25 mouse cellular contexts compared by ENCODE assay signal in the genomic region with DNA sequence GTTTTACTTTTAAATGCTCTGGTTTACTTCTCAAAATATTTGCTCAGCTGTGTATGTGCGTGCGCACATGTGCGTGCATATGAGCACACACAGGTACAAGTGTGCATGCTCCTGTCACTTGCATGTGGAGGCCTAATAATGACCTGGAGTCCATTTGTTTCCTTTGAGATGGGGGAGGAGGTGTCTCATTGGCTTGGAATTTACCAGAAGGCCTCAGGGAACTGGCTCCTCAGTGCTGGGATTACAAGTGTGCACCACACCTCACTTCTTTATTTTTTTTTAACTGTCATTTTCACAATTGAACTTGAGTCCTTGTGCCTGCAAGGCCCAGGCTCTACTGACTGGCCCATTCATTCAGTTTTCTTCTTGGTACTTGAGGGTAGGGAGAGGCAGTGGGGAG. TPM values are rescaled to one million over a fixed set of nuclear protein-coding genes. Genes with fewer than 3 reads are reported as not detected.
DNase-seq lines count a peak whose midpoint lies in the region; ATAC-seq and TF ChIP-seq lines count a peak whose summit lies in the region.
"Had no signal": no experiment of that assay in that cellular context is flagged by ENCODE, and none has a peak within 500 bp of the region (broad histone marks: within the 10 kb centered on the region; RNA-seq: fewer than 3 reads in every experiment).

No protein-coding gene starts in this region.

- no peaks in the 10 kb centered on the region for H3K9me3 ChIP-seq in stomach, postnatal 0 days (ENCODE audit: control insufficient read depth, low read length)
- H3K9me3 ChIP-seq: embryonic facial prominence, embryonic 10.5 days; embryonic facial prominence, embryonic 12.5 days; forebrain, embryonic 13.5 days; forebrain, embryonic 15.5 days; G1E had no signal

- no peaks in the 10 kb centered on the region for H3K27me3 ChIP-seq in stomach, postnatal 0 days (ENCODE audit: control insufficient read depth, insufficient read depth, low read length)
- H3K27me3 ChIP-seq: CH12.LX; embryonic facial prominence, embryonic 12.5 days; forebrain, embryonic 13.5 days; forebrain, embryonic 15.5 days; Patski had no signal

- H3K4me3 ChIP-seq in stomach, postnatal 0 days (ENCODE audit: low read depth, low read length): no peak overlapping the region
- H3K4me3 ChIP-seq: embryonic facial prominence, embryonic 10.5 days; embryonic facial prominence, embryonic 12.5 days; forebrain, embryonic 13.5 days; forebrain, embryonic 15.5 days had no signal

- no peak for ATAC-seq in stomach, postnatal 0 days (ENCODE audit: low FRiP score, low TSS enrichment)
- ATAC-seq: activated CD4-positive, CD25-positive, alpha-beta regulatory T cell, adult 4 months; CD4-positive, CD25-positive, alpha-beta regulatory T cell, adult 4 months; forebrain, embryonic 13.5 days; forebrain, embryonic 15.5 days; forebrain, postnatal 0 days; Patski had no signal

- no peak for TF ChIP-seq EP300 in stomach, postnatal 0 days (optimal IDR thresholded peaks at IDR 0.05)

- no peak overlapping the region for H3K27ac ChIP-seq in stomach, postnatal 0 days (replicated peaks)
- H3K27ac ChIP-seq: embryonic facial prominence, embryonic 10.5 days; embryonic facial prominence, embryonic 12.5 days; forebrain, embryonic 13.5 days; forebrain, embryonic 15.5 days had no signal

- no peaks in the 10 kb centered on the region for H3K4me1 ChIP-seq in stomach, postnatal 0 days (replicated peaks; ENCODE audit: control insufficient read depth, insufficient read depth)
- H3K4me1 ChIP-seq: embryonic facial prominence, embryonic 12.5 days; forebrain, embryonic 15.5 days had no signal

- H3K4me2 ChIP-seq in stomach, postnatal 0 days (replicated peaks; ENCODE audit: low read depth): no peak overlapping the region
- H3K4me2 ChIP-seq: embryonic facial prominence, embryonic 12.5 days; forebrain, embryonic 13.5 days; forebrain, embryonic 15.5 days had no signal

- H3K36me3 ChIP-seq in stomach, postnatal 0 days (ENCODE audit: control insufficient read depth, insufficient read depth, low read length): peaks cover 3% of the 10 kb centered on the region; the same call in 1 of the 2 replicates

- 89% methylated on average over 3 of the region's 3 CpGs for WGBS in stomach, postnatal 0 days

- TF ChIP-seq CTCF in stomach, postnatal 0 days (IDR thresholded peaks at IDR 0.05; ENCODE audit: low read depth): no peak

- H3K9ac ChIP-seq in stomach, postnatal 0 days (ENCODE audit: low read length): no peak overlapping the region
- H3K9ac ChIP-seq: embryonic facial prominence, embryonic 12.5 days; forebrain, embryonic 13.5 days; forebrain, embryonic 15.5 days; forebrain, postnatal 0 days had no signal

- DNase-seq in kidney, postnatal 10 days: peak; percentile 2
- no peak for DNase-seq in kidney, postnatal 14 days
- peak; percentile 51 for DNase-seq in 3T3-L1 (ENCODE audit: low read depth, low spot score)
- peak; percentile 5 for DNase-seq in stomach, postnatal 0 days (ENCODE audit: low spot score)
- DNase-seq in urinary bladder, adult 18-20 months (ENCODE audit: low spot score in 2 of 2): no peak
- DNase-seq: adrenal gland, adult 8-10 months; adrenal gland, postnatal 14 days; adrenal gland, postnatal 36 days; B cell, adult 2 months; cerebellum, adult 11-12 months; cerebellum, adult 2 months; cerebellum, adult 9-10 months; cerebellum, postnatal 10 days; cerebellum, postnatal 25 days; forebrain, postnatal 0 days had no signal

RNA-seq across cellular contexts. Expression of a gene that starts 9.2 kb away (rescaled TPM):
- polyA plus RNA-seq in stomach, postnatal 0 days (2015; fragmentation: Nextera tagmentation; extraction: Ambion mirVana): 26.0 and 27.5 TPM in 2 replicates

RNA-seq across cellular contexts. Expression of a gene that starts 16.5 kb away (rescaled TPM):
- 0.29 and 0.56 TPM in 2 replicates for polyA plus RNA-seq in stomach, postnatal 0 days (2015; fragmentation: Nextera tagmentation; extraction: Ambion mirVana)
- polyA plus RNA-seq: activated CD4-positive, CD25-positive, alpha-beta regulatory T cell, adult 4 months; CD4-positive, CD25-positive, alpha-beta regulatory T cell, adult 4 months; embryonic facial prominence, embryonic 14.5 days; forebrain, embryonic 13.5 days; G1E had no signal

RNA-seq across cellular contexts. Expression of a gene that starts 38.9 kb away (rescaled TPM):
- 0.07 TPM in 2 replicates for polyA plus RNA-seq in stomach, postnatal 0 days (2015; fragmentation: Nextera tagmentation; extraction: Ambion mirVana)
- polyA plus RNA-seq: activated CD4-positive, CD25-positive, alpha-beta regulatory T cell, adult 4 months; CD4-positive, CD25-positive, alpha-beta regulatory T cell, adult 4 months; G1E had no signal

Comparison
In these comparisons a context has a peak if more than half of its experiments do, and no peak if none do; other contexts are left out.
1. DNase-seq: peak in kidney, postnatal 10 days (single experiment), 3T3-L1 (single experiment) and stomach, postnatal 0 days (single experiment); none in kidney, postnatal 14 days (single experiment) and urinary bladder, adult 18-20 months (0 of 2).